Mouse (Mus musculus) spleen, adult 2 months (tissue): ENCODE measurements around the gene Ppp1r16b. TPM values are rescaled to one million over a fixed set of nuclear protein-coding genes. Genes with fewer than 3 reads are reported as not detected.
"Not testable (repeated sequence)": the region's sequence is repeated elsewhere in the genome, so short reads cannot be mapped to it uniquely, and the experiment has no call there.

Experiments
- DNase-seq, 2 experiments: peaks; one replicate each; pipeline versions ENCODE4 v3.0.0 to v3.0.0-alpha.2; 2012 to 2021; ENCODE audit warnings: low spot score in 2 of 2, low read depth in 1 of 2
- H3K27ac ChIP-seq: fragments of 200-500 bp; 2 replicates; pipeline ENCODE4 v1.5.1; 2012; ENCODE audit warnings: low read length, inconsistent platforms; ENCODE audit not compliant: insufficient read depth
- H3K27me3 ChIP-seq: fragments of 200-500 bp; 2 replicates; pipeline ENCODE4 v1.6.1; 2012; ENCODE audit warnings: mild to moderate bottlenecking, moderate library complexity, low read length, inconsistent platforms; ENCODE audit not compliant: control insufficient read depth, insufficient read depth
- H3K36me3 ChIP-seq: fragments of 200-500 bp; 2 replicates; pipeline ENCODE4 v1.6.1; 2012; ENCODE audit warnings: mild to moderate bottlenecking, low read length, inconsistent platforms; ENCODE audit not compliant: control insufficient read depth, insufficient read depth
- H3K4me1 ChIP-seq: fragments of 200-500 bp; 2 replicates; pipeline ENCODE4 v1.6.1; 2011; ENCODE audit warnings: inconsistent platforms; ENCODE audit not compliant: control insufficient read depth, insufficient read depth, insufficient read length
- H3K4me3 ChIP-seq: fragments of 200-500 bp; 2 replicates; pipeline ENCODE4 v1.5.1; 2011; ENCODE audit warnings: mild to moderate bottlenecking, inconsistent platforms; ENCODE audit not compliant: insufficient read depth, insufficient read length; ENCODE audit errors: extremely low read depth
- CTCF ChIP-seq: fragments of 200-500 bp; IDR thresholded peaks from 2 replicates; pipeline ENCODE4 v1.5.1; 2011; ENCODE audit warnings: mild to moderate bottlenecking, inconsistent platforms; ENCODE audit not compliant: insufficient read depth, insufficient read length, insufficient replicate concordance; ENCODE audit errors: extremely low read depth
- POLR2A ChIP-seq: fragments of 200-500 bp; IDR thresholded peaks from 2 replicates; pipeline ENCODE4 v1.6.1; 2011; ENCODE audit warnings: low read depth, low read length, inconsistent platforms
- WGBS: fragments of 180-500 bp; shearing (Covaris S2); methylation state at CpG from one replicate; pipeline ENCODE4 v1.1.7; 2018; 5-methylcytosine and 5-hydroxymethylcytosine counted together
- polyA plus RNA-seq: library from polyadenylated mRNA; depleted of rRNA; stranded (reverse); fragments of >200 nt; gene quantifications from 2 replicates; pipeline ENCODE4 v1.2.3, GENCODE M21; 2012

Ppp1r16b gene
- polyA plus RNA-seq, 1 experiment, result 17.6 TPM

- TF ChIP-seq POLR2A (no peak), CTCF (no peak)
- WGBS, result 62% methylated on average over 7 of the region's 7 CpGs
- peaks cover 21% of the 10 kb centered on the region for H3K4me1 ChIP-seq
- no peaks in the 10 kb centered on the region for H3K27me3 ChIP-seq
- DNase-seq, result no peak
- H3K36me3 ChIP-seq, result no peaks in the 10 kb centered on the region; the same call in 1 of the 2 replicates
- H3K27ac ChIP-seq, result no peak overlapping the region
- no peak overlapping the region for H3K4me3 ChIP-seq
Measured at GRCm38 (mm10) chr2:158728061-158728815, 63.0 kb downstream of the Ppp1r16b start.

GRCm38 (mm10) chr2:158730896-158731295, 65.7 kb downstream of the Ppp1r16b start:
- Histone ChIP-seq H3K36me3 (no peaks in the 10 kb centered on the region; the same call in 1 of the 2 replicates), H3K27ac (no peak overlapping the region), H3K4me1 (peaks cover 41% of the 10 kb centered on the region), H3K4me3 (no peak overlapping the region), H3K27me3 (no peaks in the 10 kb centered on the region)
- no peak for DNase-seq
- WGBS, result 75% methylated on average over 3 of the region's 3 CpGs
- TF ChIP-seq CTCF (no peak), POLR2A (no peak)

- H3K4me3 ChIP-seq, result no peak overlapping the region
- 71% methylated on average over 9 of the region's 9 CpGs for WGBS
Measured at GRCm38 (mm10) chr2:158732521-158732920, 67.3 kb downstream of the Ppp1r16b start.

GRCm38 (mm10) chr2:158733136-158733535, 67.9 kb downstream of the Ppp1r16b start:
- Histone ChIP-seq H3K27ac (peak overlapping the region; percentile 99), H3K27me3 (no peaks in the 10 kb centered on the region), H3K36me3 (no peaks in the 10 kb centered on the region; the same call in 1 of the 2 replicates), H3K4me3 (no peak overlapping the region), H3K4me1 (peaks cover 40% of the 10 kb centered on the region)
- TF ChIP-seq POLR2A (no peak), CTCF (no peak)
- 60% methylated on average over 4 of the region's 4 CpGs for WGBS
- no peak for DNase-seq

More at GRCm38 (mm10) chr2:158732521-158732920, 67.3 kb downstream of the Ppp1r16b start:
- no peak for TF ChIP-seq POLR2A
- TF ChIP-seq CTCF, result no peak
- H3K36me3 ChIP-seq, result no peaks in the 10 kb centered on the region; the same call in 1 of the 2 replicates
- H3K4me1 ChIP-seq, result peaks cover 40% of the 10 kb centered on the region
- no peak for DNase-seq
- H3K27ac ChIP-seq, result peak overlapping the region; percentile 99
- H3K27me3 ChIP-seq, result no peaks in the 10 kb centered on the region

- Histone ChIP-seq H3K36me3 (no peaks in the 10 kb centered on the region; the same call in 1 of the 2 replicates), H3K4me1 (peaks cover 40% of the 10 kb centered on the region), H3K27ac (peak overlapping the region; percentile 99), H3K27me3 (no peaks in the 10 kb centered on the region), H3K4me3 (no peak overlapping the region)
- WGBS, result 15% methylated on average over 6 of the region's 6 CpGs
- TF ChIP-seq CTCF (no peak), POLR2A (no peak)
- peak in 1 of 2 experiments; percentile 74 for DNase-seq
Measured at GRCm38 (mm10) chr2:158733914-158734313, 68.7 kb downstream of the Ppp1r16b start.

- TF ChIP-seq POLR2A, result peak; percentile 2; the same call in 1 of the 2 replicates
- TF ChIP-seq CTCF, result no peak
- WGBS, result 45% methylated on average over 7 of the region's 7 CpGs
- H3K4me3 ChIP-seq, result no peak overlapping the region
- peaks cover 40% of the 10 kb centered on the region for H3K4me1 ChIP-seq
- H3K27ac ChIP-seq, result peak overlapping the region; percentile 99
- H3K36me3 ChIP-seq, result no peaks in the 10 kb centered on the region; the same call in 1 of the 2 replicates
- H3K27me3 ChIP-seq, result no peaks in the 10 kb centered on the region
- DNase-seq, result peak in 1 of 2 experiments; percentile 52
Measured at GRCm38 (mm10) chr2:158734500-158735152, 69.4 kb downstream of the Ppp1r16b start.

- H3K36me3 ChIP-seq, result no peaks in the 10 kb centered on the region
- no peak for TF ChIP-seq CTCF
- peak; percentile 14; the same call in 1 of the 2 replicates for TF ChIP-seq POLR2A
- peak; percentile 71 to 80 for DNase-seq
- 19% methylated on average over 8 of the region's 8 CpGs for WGBS
- H3K27me3 ChIP-seq, result no peaks in the 10 kb centered on the region
- peak overlapping the region; percentile 99 for H3K27ac ChIP-seq
- H3K4me3 ChIP-seq, result no peak overlapping the region
- peaks cover 40% of the 10 kb centered on the region for H3K4me1 ChIP-seq
Measured at GRCm38 (mm10) chr2:158735340-158735739, 70.1 kb downstream of the Ppp1r16b start.

GRCm38 (mm10) chr2:158736247-158736646, 71.0 kb downstream of the Ppp1r16b start:
- WGBS, result 90% methylated on average over 4 of the region's 4 CpGs
- peaks cover 40% of the 10 kb centered on the region for H3K4me1 ChIP-seq

More at GRCm38 (mm10) chr2:158736247-158736646, 71.0 kb downstream of the Ppp1r16b start:
- H3K4me3 ChIP-seq, H3K27me3 ChIP-seq, DNase-seq, H3K36me3 ChIP-seq: not testable (repeated sequence)
- H3K27ac ChIP-seq, result peak overlapping the region; percentile 99
